Mouse (Mus musculus): Measurements from ENCODE around the gene Dhrs7c.

DNA sequence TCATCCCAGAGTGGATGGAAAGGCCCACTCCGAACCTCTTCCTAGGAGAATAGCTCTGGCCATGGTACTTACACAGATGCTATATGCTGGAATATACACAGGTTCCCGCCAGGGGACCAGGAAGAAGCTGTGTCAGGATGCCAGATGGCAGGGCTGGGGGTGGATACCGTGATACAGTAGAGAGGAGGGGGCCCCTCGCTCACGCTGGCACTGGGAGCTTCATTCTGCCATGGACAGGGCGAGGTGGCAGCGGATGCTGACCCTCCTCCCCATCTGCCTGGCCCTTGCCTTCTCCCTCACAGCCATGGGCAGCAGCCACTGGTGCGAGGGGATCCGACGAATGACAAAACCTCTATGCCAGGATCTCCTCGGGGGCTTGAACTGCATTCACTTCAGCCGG is 23.6 kb upstream of the Dhrs7c start, which contains the start of gene Gsg1l2:
- TF ChIP-seq CTCF (IDR thresholded peaks at IDR 0.05; ENCODE audit: insufficient read depth, low read length) (no peak), POLR2A (IDR thresholded peaks at IDR 0.05; ENCODE audit: borderline replicate concordance, extremely low read depth, low read depth, low read length) (no peak)

All from lung, adult 2 months (tissue).